Mouse (Mus musculus): ENCODE results near the gene Gan.
A peak's percentile ranks its signal among the peaks of the same experiment; 100 is the strongest.

Gan gene

DNA sequence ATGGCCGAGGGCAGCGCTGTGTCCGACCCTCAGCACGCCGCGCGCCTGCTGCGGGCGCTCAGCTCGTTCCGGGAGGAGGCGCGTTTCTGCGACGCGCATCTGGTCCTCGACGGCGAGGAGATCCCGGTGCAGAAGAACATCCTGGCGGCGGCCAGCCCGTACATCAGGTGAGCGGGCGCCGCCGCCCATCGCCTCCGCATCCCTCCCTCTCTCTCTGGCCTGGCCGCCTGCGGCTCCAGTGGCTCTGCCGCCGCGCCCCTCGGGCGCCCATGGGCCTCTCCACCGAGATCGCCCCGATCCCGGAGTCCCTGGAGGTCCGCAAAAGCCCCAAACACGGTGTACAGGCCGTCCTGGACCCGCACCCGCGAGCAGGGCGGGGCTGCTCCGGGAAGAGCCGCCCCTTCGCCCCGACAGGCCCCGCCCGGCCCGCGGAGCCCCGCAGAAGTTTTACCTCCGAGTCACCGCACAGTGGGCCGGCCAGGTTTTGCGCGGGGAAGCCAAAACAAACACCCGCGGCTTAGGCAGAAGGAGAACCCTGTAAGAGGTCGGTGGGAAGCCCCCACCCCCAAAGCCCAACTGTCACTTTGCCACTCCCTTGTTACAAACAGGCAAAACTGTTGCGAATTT, at the start of gene Gan:
TSS of gene Gan (plus strand) at position 1 of the 627 bp plus-strand sequence.
- peak; percentile 67 for DNase-seq (ENCODE audit: low spot score)

DNA sequence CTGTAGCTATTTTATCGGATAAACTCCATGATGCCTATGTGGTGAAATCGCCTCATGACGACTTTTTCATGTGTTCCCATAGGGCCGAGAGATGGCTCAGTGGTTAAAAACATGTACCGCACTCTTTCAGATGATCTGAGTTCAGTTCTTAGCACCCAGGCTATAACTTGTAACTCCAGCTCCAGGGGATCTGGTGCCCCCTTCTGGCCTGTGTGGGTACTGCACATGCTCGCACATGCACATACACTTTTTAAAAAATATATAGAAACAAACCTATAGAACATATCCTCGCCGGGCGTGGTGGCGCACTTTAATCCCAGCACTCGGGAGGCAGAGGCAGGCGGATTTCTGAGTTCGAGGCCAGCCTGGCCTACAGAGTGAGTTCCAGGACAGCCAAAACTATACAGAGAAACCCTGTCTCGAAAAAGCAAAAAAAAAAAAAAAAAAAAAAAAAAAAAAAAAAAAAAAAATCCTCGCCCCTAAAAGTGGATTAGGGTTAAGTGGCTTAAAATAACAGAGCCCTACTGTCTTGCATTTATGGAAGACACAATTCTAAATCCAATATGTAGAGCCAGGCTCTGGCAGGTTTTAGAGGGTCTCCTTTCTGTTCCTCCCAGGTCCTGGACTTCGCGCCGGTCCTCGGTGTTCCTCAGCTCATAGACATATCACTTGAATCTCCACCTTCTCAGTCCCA, 48.8 kb upstream of the Gan start:
- DNase-seq (ENCODE audit: low spot score), result peak; percentile 65

DNA sequence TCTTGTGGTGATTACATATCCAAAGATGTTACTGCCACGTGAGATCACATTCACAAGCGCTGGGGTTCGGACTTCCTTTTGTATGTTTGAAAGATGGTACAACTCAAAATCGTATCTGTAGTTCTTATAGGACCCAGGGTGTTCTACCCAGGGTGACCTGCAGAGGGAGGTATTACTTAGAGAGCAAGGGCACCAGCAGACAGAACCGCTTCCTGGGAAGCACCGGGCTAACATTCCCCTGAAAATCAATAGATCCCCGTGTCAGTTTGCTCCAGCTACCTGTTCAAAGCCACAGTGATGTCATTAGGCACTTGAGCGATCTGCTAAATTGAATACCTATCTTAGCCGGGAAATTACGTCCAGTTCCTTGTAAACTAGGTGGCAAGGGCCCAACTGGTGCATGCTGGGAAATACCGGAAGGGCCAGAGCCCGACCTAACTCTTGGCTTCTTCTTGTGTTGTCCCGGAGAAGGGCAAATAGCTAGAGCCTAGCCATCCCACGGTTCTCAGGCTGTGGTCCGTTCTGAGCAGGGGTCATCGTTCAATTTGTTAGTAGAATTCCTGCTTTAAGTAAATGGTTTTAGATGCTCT, 48.0 kb upstream of the Gan start:
- DNase-seq (ENCODE audit: low spot score), result peak; percentile 84

DNA sequence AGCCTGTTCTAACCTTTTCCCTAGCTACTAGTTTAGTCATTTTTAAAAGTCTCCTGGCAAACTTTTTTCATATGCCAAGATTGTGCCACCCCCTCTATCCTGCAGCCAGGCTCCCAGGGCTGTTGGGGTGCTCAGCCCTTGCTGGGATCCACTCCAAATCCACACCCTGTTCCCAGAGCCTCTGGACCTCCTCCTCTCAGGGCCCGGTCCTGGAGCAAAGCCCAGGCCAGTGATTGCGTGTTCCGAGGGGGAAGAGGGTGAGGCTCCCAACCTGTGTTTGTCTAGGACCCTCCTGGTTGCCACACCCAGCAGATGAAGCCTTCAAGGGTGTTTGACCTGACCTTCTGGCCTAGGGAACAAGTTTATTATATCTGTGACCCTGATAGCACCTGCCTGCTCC, 46.3 kb upstream of the Gan start:
- no peak for DNase-seq (ENCODE audit: low spot score)

GRCm38 (mm10) chr8:117112261-117112660, 45.7 kb upstream of the Gan start:
- DNase-seq (ENCODE audit: low spot score), result no peak

DNA sequence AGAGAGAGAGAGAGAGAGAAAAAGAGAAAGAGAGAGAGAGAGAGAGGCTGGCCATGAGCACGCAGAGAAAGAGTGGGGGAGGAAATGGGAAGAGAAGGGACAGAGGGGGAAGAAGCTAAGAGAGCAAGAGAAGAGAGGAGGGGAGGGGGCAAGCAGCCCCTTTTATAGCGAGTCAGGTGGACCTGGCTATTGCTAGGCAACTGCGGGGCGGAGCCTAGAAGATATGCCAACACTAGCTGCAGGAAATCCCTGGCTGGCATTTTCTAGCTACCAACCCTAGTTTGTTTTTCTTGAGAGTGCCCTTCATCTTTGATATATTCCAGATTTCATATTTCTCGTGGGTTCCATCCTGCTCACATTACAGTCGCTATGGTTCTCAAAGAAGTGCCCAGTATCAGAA, 42.8 kb upstream of the Gan start:
- DNase-seq (ENCODE audit: low spot score), result no peak

- peak; percentile 58 for DNase-seq (ENCODE audit: low spot score)
These were observed 42.1 kb upstream of the Gan start for GRCm38 (mm10) chr8:117115676-117116446.

DNA sequence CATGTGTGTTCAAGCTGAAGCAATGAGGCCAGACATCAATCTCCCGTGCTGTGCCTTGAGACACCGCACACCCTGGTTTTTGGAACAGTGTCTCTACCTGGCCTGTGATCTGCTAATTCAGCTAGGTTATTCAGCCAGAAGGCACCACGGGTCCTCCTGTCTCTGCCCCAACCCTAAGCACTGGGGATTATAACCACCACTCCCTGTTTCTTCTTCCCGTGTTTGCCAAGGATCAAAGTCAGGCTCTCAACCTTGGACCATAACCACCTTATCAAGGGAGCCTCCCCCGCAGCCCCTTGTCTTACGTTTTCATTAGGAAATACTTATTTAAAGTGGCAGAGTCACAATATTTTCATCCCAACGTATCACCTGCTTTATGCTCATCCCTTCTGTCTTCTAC, 41.4 kb upstream of the Gan start:
- DNase-seq (ENCODE audit: low spot score), result no peak

DNA sequence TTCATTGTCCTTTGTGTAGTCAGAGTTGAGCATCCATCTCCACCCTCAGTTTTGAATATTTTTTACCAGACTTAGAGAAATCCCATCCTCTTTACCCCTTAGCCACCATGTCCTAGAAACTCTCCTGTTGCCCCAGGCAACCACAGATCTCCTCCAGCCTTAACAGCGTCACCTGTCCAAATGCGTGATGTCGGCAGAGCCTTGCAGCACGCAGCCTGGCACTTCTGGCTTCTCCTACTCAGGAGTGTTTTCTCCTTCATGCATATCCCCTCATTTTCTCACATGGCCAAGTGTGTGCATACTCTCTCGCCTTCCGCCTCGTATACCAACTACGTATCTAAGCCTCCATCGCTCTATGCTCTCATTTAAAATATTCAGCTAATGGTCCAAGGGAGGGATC, 39.5 kb upstream of the Gan start:
- no peak for DNase-seq (ENCODE audit: low spot score)

DNA sequence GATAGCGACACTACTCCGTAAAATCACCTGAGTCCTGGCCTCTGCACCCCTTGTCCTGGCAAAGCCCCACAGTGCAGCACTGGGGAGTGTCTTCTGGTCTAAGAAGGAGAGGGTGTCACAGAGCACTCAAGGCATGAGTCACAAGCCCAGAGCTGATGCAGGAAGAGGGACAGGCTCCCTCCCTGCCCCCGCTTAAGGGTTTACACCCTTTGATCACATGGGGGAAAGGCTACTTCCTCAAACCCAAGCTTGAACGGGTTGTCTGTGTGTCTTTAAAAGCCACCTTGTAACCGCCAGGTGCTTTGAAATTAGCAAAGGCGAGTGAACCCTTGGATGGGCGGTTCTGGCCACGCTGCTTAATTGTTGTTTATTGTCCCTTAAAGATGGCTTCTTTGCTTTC, 36.7 kb upstream of the Gan start:
- no peak for DNase-seq (ENCODE audit: low spot score)

GRCm38 (mm10) chr8:117123850-117124633, 33.9 kb upstream of the Gan start:
- DNase-seq (ENCODE audit: low spot score), result no peak

- no peak for DNase-seq (ENCODE audit: low spot score)
These were observed 32.1 kb upstream of the Gan start for GRCm38 (mm10) chr8:117125854-117126253.

- no peak for DNase-seq (ENCODE audit: low spot score)
These were observed 31.5 kb upstream of the Gan start for GRCm38 (mm10) chr8:117126411-117126810.

DNA sequence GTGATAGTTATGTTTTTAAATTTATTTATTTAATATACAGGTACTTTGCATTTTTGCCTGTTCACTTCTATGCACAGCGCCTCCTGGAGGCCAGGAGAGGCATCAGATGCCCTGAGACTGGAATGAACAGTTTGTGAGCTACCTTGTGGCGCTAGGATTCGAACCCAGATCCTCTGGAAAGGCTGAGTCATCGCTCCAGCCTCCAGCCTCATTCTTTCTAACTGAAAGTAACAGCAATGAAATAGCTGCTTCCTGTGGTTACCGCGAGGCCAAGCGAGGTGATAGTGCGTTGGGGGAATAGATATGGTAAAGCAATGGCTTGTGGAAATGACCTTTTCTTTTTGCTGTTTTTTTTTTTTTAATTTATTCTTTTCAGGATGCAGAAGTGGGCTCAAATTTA, 30.9 kb upstream of the Gan start:
- DNase-seq (ENCODE audit: low spot score), result no peak

DNA sequence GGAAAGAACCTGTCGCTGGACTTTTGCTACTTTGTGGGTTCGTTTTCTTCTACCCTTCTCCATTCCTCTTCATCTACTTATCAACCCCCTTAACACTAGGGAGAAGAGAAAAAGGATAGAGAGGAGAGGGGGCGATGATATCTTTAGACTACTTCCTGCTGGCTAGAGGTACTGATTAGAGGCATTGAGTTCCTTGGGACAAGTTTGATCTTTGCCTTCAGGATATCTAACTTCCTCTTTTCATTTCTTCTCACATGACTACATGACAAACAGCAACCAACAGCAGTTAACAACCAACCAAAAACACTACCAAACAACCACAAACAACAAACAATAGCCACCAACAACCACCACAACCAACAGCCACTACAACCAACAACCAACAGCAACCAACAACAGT, 24.2 kb upstream of the Gan start:
- no peak for DNase-seq (ENCODE audit: low spot score)

DNA sequence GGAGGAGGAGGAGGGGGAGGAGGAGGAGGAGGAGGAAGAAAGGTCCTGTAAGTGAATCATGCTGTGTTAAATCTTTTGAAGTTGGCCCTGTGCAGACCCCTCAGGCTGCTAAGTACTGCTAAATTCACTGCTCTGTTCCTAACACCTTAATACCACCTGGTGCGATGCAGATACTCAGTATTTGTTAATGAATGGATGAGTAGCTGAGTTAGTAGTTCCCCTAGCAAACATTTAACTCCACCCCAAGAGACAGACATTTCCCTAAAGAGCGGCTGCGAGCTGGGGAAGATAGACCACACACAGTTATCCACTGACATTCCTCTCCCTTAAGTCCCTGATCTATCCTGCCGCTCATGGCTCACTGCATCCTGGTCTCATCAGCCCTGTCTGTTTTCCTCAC, 21.6 kb upstream of the Gan start:
- no peak for DNase-seq (ENCODE audit: low spot score)

- no peak for DNase-seq (ENCODE audit: low spot score)
These were observed 21.2 kb upstream of the Gan start for GRCm38 (mm10) chr8:117136763-117137162.

GRCm38 (mm10) chr8:117137357-117137756, 20.6 kb upstream of the Gan start:
- no peak for DNase-seq (ENCODE audit: low spot score)

DNA sequence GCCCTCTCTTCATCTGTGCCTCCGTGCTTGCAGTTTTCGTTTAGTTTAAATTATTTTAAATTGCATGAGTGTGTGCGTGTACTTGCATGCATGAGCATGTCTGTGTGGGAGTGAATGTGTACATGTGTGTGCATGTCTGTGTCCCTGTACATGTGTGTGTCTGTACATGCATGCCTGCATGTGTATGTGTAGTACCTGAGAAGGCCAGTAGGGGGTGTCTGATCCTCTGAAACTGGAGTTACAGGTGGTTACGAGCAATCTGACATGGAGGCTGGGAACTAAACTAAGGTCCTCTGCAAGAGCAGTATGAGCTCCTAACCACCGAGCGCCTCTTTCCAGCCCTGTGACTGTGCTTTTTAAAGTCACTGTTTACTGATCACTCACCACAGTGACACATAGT, 9.4 kb upstream of the Gan start:
- DNase-seq (ENCODE audit: low spot score), result no peak

GRCm38 (mm10) chr8:117156149-117156548, 1.8 kb upstream of the Gan start:
- DNase-seq (ENCODE audit: low spot score), result no peak

GRCm38 (mm10) chr8:117156866-117157768, 818 bp upstream of the Gan start:
- DNase-seq (ENCODE audit: low spot score), result no peak

All from testis, postnatal 10 days (tissue).